Mouse (Mus musculus) midbrain, embryonic 14.5 days (tissue): Measurements from ENCODE around the gene Eed. TPM values are rescaled to one million over a fixed set of nuclear protein-coding genes. Genes with fewer than 3 reads are reported as not detected.

Experiments used
- ATAC-seq: fragments of 200-750 bp; cut with Nextera tagmentation; 2 replicates; pipeline ENCODE4 v1.8.0; 2017; ENCODE audit warnings: moderate number of reproducible peaks, moderate library complexity; ENCODE audit not compliant: low FRiP score, low TSS enrichment
- DNase-seq: peaks from one replicate; pipeline ENCODE4 v3.0.0-alpha.2; 2015
- H3K27ac ChIP-seq: fragments of 300-500 bp; sonication (generic); replicated peaks from 2 replicates; pipeline ENCODE4 v1.5.1; 2014; ENCODE audit warnings: mild to moderate bottlenecking, low read depth, low read length, moderate library complexity
- H3K27me3 ChIP-seq: fragments of 300-500 bp; sonication (generic); 2 replicates; pipeline ENCODE4 v1.6.1; 2014; ENCODE audit warnings: low read length, control low read depth, mixed read lengths; ENCODE audit not compliant: control insufficient read depth, insufficient read depth
- H3K36me3 ChIP-seq: fragments of 300-500 bp; sonication (generic); 2 replicates; pipeline ENCODE4 v1.6.1; 2014; ENCODE audit warnings: low read length, control low read depth; ENCODE audit not compliant: control insufficient read depth, insufficient read depth
- H3K4me1 ChIP-seq: fragments of 300-500 bp; sonication (generic); 2 replicates; pipeline ENCODE4 v1.6.1; 2014; ENCODE audit warnings: mild to moderate bottlenecking, antibody characterized with exemption, low read length, control low read depth; ENCODE audit not compliant: control insufficient read depth, insufficient read depth
- H3K4me2 ChIP-seq: fragments of 300-500 bp; sonication (generic); 2 replicates; pipeline ENCODE4 v1.6.1; 2014; ENCODE audit warnings: mild to moderate bottlenecking, low read length, moderate library complexity
- H3K4me3 ChIP-seq: fragments of 300-500 bp; sonication (generic); replicated peaks from 2 replicates; pipeline ENCODE4 v1.5.1; 2014; ENCODE audit warnings: low read depth, low read length
- H3K9ac ChIP-seq: fragments of 300-500 bp; sonication (generic); replicated peaks from 2 replicates; pipeline ENCODE4 v1.6.1; 2014; ENCODE audit warnings: mild to moderate bottlenecking, low read length, moderate library complexity
- H3K9me3 ChIP-seq: fragments of 300-500 bp; sonication (generic); 2 replicates; pipeline ENCODE4 v1.6.1; 2016; ENCODE audit warnings: low read length, control low read depth, mixed read lengths; ENCODE audit not compliant: control insufficient read depth
- WGBS: fragments of 180-500 bp; shearing (Covaris S2); extraction: QIAGEN DNeasy Blood & Tissue Kit; methylation state at CpG from one replicate; pipeline ENCODE4 v1.1.7; 2014; 5-methylcytosine and 5-hydroxymethylcytosine counted together
- polyA plus RNA-seq: library from polyadenylated mRNA; unstranded; fragments of >200 nt; fragmentation: Nextera tagmentation; extraction: Ambion mirVana; gene quantifications from 2 replicates; pipeline ENCODE4 v1.2.1, GENCODE M21; 2014

Gene Eed
- polyA plus RNA-seq, 1 experiment from 2014 or later: 32.9 TPM

- Histone ChIP-seq H3K4me3 (no peak overlapping the region), H3K27ac (no peak overlapping the region)
- ATAC-seq: no peak
Observed at GRCm38 (mm10) chr7:89908421-89908820, 72.4 kb downstream of the Eed start.

DNA sequence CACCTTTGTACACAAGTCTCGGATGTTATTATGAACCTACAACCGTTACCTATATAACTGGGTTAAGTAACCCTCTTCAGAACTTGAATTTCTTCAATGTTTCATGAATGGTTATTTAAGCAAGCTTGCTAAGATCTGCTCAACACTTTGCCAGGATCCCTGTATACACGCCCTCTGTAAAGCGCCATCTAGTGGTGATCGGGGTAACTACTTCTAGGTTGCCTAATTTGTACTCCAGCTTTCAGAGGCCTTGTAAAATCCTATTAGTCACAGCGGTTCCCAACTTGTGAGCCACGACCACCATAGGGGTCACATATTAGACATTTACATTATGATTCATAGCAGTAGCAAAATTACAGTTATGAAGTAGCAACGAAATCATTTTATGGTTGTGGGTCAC is 72.8 kb downstream of the Eed start:
- 17% methylated on average over 8 of the region's 8 CpGs for WGBS
- no peak overlapping the region for H3K4me3 ChIP-seq
- ATAC-seq: peak; percentile 21; the same call in 1 of the 2 replicates

More at GRCm38 (mm10) chr7:89908421-89908820, 72.4 kb downstream of the Eed start:
- no peak overlapping the region for H3K4me2 ChIP-seq
- H3K4me1 ChIP-seq: peaks cover 3% of the 10 kb centered on the region; the same call in 1 of the 2 replicates
- no peaks in the 10 kb centered on the region for H3K9me3 ChIP-seq
- no peak overlapping the region for H3K9ac ChIP-seq
- no peak for DNase-seq
- no peaks in the 10 kb centered on the region for H3K27me3 ChIP-seq
- 78% methylated on average over 7 of the region's 7 CpGs for WGBS
- H3K36me3 ChIP-seq: no peaks in the 10 kb centered on the region

More for the DNA sequence above, 72.8 kb downstream of the Eed start:
- Histone ChIP-seq H3K27ac (no peak overlapping the region), H3K9me3 (no peaks in the 10 kb centered on the region), H3K27me3 (no peaks in the 10 kb centered on the region), H3K9ac (no peak overlapping the region), H3K4me1 (peaks cover 6% of the 10 kb centered on the region; the same call in 1 of the 2 replicates), H3K36me3 (no peaks in the 10 kb centered on the region), H3K4me2 (no peak overlapping the region)
- peak; percentile 85 for DNase-seq

Other genes with a start within 250 kb of the Eed start
- gene Ccdc81, start 77.4 kb downstream of the Eed start, polyA plus RNA-seq: 0.27 and 0.66 TPM in 2 replicates
- gene Hikeshi, start 39.8 kb downstream of the Eed start, polyA plus RNA-seq: 134 and 154 TPM in 2 replicates
- gene Picalm, start 149.2 kb upstream of the Eed start, polyA plus RNA-seq: 53.0 and 56.3 TPM in 2 replicates